Mouse (Mus musculus) MEL (cell line): ENCODE results near the gene Prkce. TPM values are rescaled to one million over a fixed set of nuclear protein-coding genes. Genes with fewer than 3 reads are reported as not detected.

Experiments used
- DNase-seq: peaks from one replicate; pipeline ENCODE4 v3.0.0; 2011; ENCODE audit warnings: low read depth, low spot score
- H3K27ac ChIP-seq: 2 replicates; pipeline ENCODE4 v1.5.1; 2012; ENCODE audit warnings: low read depth, mild to moderate bottlenecking, control low read depth, low read length, moderate library complexity; ENCODE audit not compliant: control insufficient read depth
- H3K27me3 ChIP-seq, 2 experiments: fragments of 150-350 bp in 1 of 2; sonication (generic) in 1 of 2; 2 replicates each; pipeline ENCODE4 v1.6.1; 2012; ENCODE audit warnings: low read length in 2 of 2, mild to moderate bottlenecking in 2 of 2, improper control_type of control experiment in 1 of 2, moderate library complexity in 1 of 2; ENCODE audit not compliant: insufficient read depth in 2 of 2, control insufficient read depth in 1 of 2
- H3K36me3 ChIP-seq, 2 experiments: 2 replicates each; pipeline ENCODE4 v1.6.1; 2012 to 2014; ENCODE audit warnings: low read length in 2 of 2, improper control_type of control experiment in 1 of 2, inconsistent platforms in 1 of 2, mild to moderate bottlenecking in 1 of 2; ENCODE audit not compliant: insufficient read depth in 2 of 2, control insufficient read depth in 1 of 2
- H3K4me1 ChIP-seq, 2 experiments: fragments of 150-350 bp in 1 of 2; sonication (generic) in 1 of 2; 2 replicates each; pipeline ENCODE4 v1.6.1; 2012; ENCODE audit warnings: low read length in 2 of 2, improper control_type of control experiment in 1 of 2, mild to moderate bottlenecking in 1 of 2; ENCODE audit not compliant: insufficient read depth in 2 of 2, control insufficient read depth in 1 of 2
- H3K4me3 ChIP-seq, 2 experiments: fragments of 150-350 bp in 1 of 2; sonication (generic) in 1 of 2; 2 replicates each; pipeline ENCODE4 v1.5.1; 2012; ENCODE audit warnings: low read depth in 2 of 2, low read length in 2 of 2, mild to moderate bottlenecking in 2 of 2, moderate library complexity in 2 of 2, control low read depth in 1 of 2, improper control_type of control experiment in 1 of 2; ENCODE audit not compliant: control insufficient read depth in 1 of 2, insufficient read depth in 1 of 2
- H3K79me2 ChIP-seq: 2 replicates; pipeline ENCODE4 v1.6.1; 2012; ENCODE audit warnings: mild to moderate bottlenecking, low read length, moderate library complexity; ENCODE audit not compliant: control insufficient read depth, poor library complexity, insufficient read depth
- H3K9ac ChIP-seq: 2 replicates; pipeline ENCODE4 v1.6.1; 2012; ENCODE audit warnings: low read depth, mild to moderate bottlenecking, control low read depth, low read length, moderate library complexity; ENCODE audit not compliant: control insufficient read depth, poor library complexity, severe bottlenecking
- H3K9me3 ChIP-seq: fragments of 150-350 bp; sonication (generic); replicated peaks from 2 replicates; pipeline ENCODE4 v1.6.1; 2012; ENCODE audit warnings: mild to moderate bottlenecking, low read length, improper control_type of control experiment, moderate library complexity; ENCODE audit not compliant: insufficient read depth
- ELF1 ChIP-seq: IDR thresholded peaks from 2 replicates; pipeline ENCODE4 v1.6.1; 2014; ENCODE audit warnings: low read depth, mild to moderate bottlenecking, inconsistent platforms, low read length, improper control_type of control experiment, moderate library complexity
- EP300 ChIP-seq, 2 experiments: IDR thresholded peaks; 2 replicates each; pipeline ENCODE4 v1.6.1; 2011; ENCODE audit warnings: improper control_type of control experiment in 2 of 2, low read length in 2 of 2, low read depth in 1 of 2, mild to moderate bottlenecking in 1 of 2
- GATA1 ChIP-seq: IDR thresholded peaks from 2 replicates; pipeline ENCODE4 v1.6.1; 2011; ENCODE audit warnings: low read depth, low read length, improper control_type of control experiment
- JUND ChIP-seq: IDR thresholded peaks from 2 replicates; pipeline ENCODE4 v1.6.1; 2011; ENCODE audit warnings: low read depth, mild to moderate bottlenecking, improper control_type of control experiment, low read length
- MYB ChIP-seq: IDR thresholded peaks from 2 replicates; pipeline ENCODE4 v1.6.1; 2011; ENCODE audit warnings: mild to moderate bottlenecking, low read depth, low read length, improper control_type of control experiment
- NELFE ChIP-seq: IDR thresholded peaks from 2 replicates; pipeline ENCODE4 v1.6.1; 2011; ENCODE audit warnings: low read depth, low read length, improper control_type of control experiment
- NRF1 ChIP-seq: IDR thresholded peaks from 2 replicates; pipeline ENCODE4 v1.6.1; 2014; ENCODE audit warnings: low read depth, mild to moderate bottlenecking, inconsistent platforms, low read length, improper control_type of control experiment, moderate library complexity; ENCODE audit not compliant: poor library complexity, insufficient read depth, severe bottlenecking
- POLR2A ChIP-seq, 2 experiments: IDR thresholded peaks; 2 replicates each; pipeline ENCODE4 v1.6.1; 2011 to 2012; ENCODE audit warnings: low read length in 2 of 2, mild to moderate bottlenecking in 2 of 2, control low read depth in 1 of 2, improper control_type of control experiment in 1 of 2, low read depth in 1 of 2, moderate library complexity in 1 of 2; ENCODE audit not compliant: control insufficient read depth in 1 of 2, insufficient read depth in 1 of 2, poor library complexity in 1 of 2
- POLR2AphosphoS2 ChIP-seq: IDR thresholded peaks from 2 replicates; pipeline ENCODE4 v1.6.1; 2011; ENCODE audit warnings: low read length, improper control_type of control experiment
- POLR2AphosphoS5 ChIP-seq: IDR thresholded peaks from 2 replicates; pipeline ENCODE4 v1.6.1; 2012; ENCODE audit warnings: low read depth, borderline replicate concordance, mild to moderate bottlenecking, inconsistent platforms, low read length, moderate library complexity, mixed read lengths
- RAD21 ChIP-seq: IDR thresholded peaks from 2 replicates; pipeline ENCODE4 v1.6.1; 2011; ENCODE audit warnings: mild to moderate bottlenecking, low read depth, low read length, improper control_type of control experiment
- ZC3H11A ChIP-seq: IDR thresholded peaks from 2 replicates; pipeline ENCODE4 v1.6.1; 2012; ENCODE audit warnings: low read depth, mild to moderate bottlenecking, inconsistent platforms, low read length, improper control_type of control experiment
- ZKSCAN1 ChIP-seq: IDR thresholded peaks from 2 replicates; pipeline ENCODE4 v1.6.1; 2012; ENCODE audit warnings: low read depth, mild to moderate bottlenecking, inconsistent platforms, low read length, improper control_type of control experiment, moderate library complexity
- ZNF384 ChIP-seq: IDR thresholded peaks from 2 replicates; pipeline ENCODE4 v1.6.1; 2012; ENCODE audit warnings: low read depth, mild to moderate bottlenecking, inconsistent platforms, low read length, improper control_type of control experiment
- polyA plus RNA-seq, 2 experiments: library from polyadenylated mRNA; stranded (reverse) in 1 of 2; unstranded in 1 of 2; fragments of >175 nt in 1 of 2; fragments of >200 nt in 1 of 2; gene quantifications; 2 replicates each; pipeline versions ENCODE4 v1.2.1 to v1.2.4; 2012; ENCODE audit warnings: low replicate concordance in 2 of 2, low read depth in 1 of 2; ENCODE audit not compliant: insufficient read length in 2 of 2, insufficient read depth in 1 of 2, missing spikeins in 1 of 2
- total RNA-seq: library from RNA; depleted of rRNA; stranded (reverse); fragments of 300-350 nt; gene quantifications from 2 replicates; pipeline ENCODE4 v1.2.3, GENCODE M21; 2012

Prkce gene
- total and polyA plus RNA-seq, 3 experiments: 3.0 to 5.3 TPM; not detected in 1

DNA sequence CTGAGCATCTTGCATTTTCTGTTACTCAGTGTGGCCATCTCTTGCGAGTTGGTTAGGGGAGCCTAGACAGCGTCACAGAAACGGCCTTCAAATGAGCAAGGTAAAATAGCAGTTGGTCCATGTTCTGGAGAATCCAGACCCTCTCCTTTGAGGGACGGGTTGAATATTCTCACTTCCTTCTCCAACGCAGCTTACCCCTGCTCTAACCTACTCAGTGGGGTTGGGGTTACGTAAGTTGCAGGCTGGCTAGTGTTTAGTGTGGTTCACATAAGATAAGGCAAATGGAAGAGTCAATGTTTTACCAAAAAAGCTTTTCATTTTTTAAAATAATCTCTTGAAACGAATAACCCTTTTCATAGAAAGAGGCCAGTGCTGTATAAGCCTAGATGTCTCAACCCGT is 241.9 kb downstream of the Prkce start:
- Histone ChIP-seq H3K9me3 (no peaks in the 10 kb centered on the region), H3K27me3 (no peaks in the 10 kb centered on the region), H3K9ac (no peak overlapping the region), H3K4me3 (no peak overlapping the region), H3K27ac (no peak overlapping the region), H3K4me1 (peaks cover 4 to 6% of the 10 kb centered on the region in 2 experiments; a peak in 3 of 4 replicates), H3K36me3 (peaks cover 0 to 12% of the 10 kb centered on the region in 2 experiments; a peak in 2 of 4 replicates), H3K79me2 (no peaks in the 10 kb centered on the region)
- DNase-seq: no peak
- no peak for TF ChIP-seq ZKSCAN1

DNA sequence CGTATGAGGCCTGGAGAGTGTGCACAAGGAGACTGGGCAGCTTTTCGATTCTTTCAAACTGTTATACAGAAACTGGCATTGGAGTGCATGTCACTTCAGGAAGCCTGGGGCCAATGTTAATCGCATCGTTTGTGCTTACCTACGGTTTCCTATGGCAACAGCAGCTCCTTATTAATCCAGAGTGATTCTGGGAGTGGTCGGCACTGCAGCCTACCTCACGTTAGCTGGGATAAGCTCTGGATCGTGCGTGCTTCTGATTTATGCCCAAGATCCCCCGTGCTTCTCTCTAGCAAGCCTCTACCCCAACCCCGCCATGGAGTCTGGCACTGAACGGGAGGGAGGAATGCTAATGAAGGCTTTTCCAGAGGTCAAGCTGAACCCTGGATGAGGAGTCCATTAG is 242.9 kb downstream of the Prkce start:
- no peaks in the 10 kb centered on the region for H3K27me3 ChIP-seq
- no peak for DNase-seq
- no peak overlapping the region for H3K27ac ChIP-seq
- no peak overlapping the region for H3K9ac ChIP-seq
- no peak overlapping the region for H3K4me3 ChIP-seq
- H3K9me3 ChIP-seq: no peaks in the 10 kb centered on the region
- peaks cover 2 to 6% of the 10 kb centered on the region in 2 experiments; a peak in 3 of 4 replicates for H3K4me1 ChIP-seq
- TF ChIP-seq POLR2A (IDR thresholded peaks at IDR 0.05; ENCODE audit: control insufficient read depth in 1 of 2, insufficient read depth in 1 of 2, low read depth in 1 of 2, low read length in 2 of 2, poor library complexity in 1 of 2): no peak
- no peak for TF ChIP-seq NELFE
- TF ChIP-seq MYB: no peak
- TF ChIP-seq NRF1: no peak
- TF ChIP-seq GATA1: no peak
- TF ChIP-seq ZKSCAN1: no peak
- TF ChIP-seq JUND: no peak
- no peaks in the 10 kb centered on the region for H3K79me2 ChIP-seq
- peaks cover 0 to 10% of the 10 kb centered on the region in 2 experiments; a peak in 2 of 4 replicates for H3K36me3 ChIP-seq

DNA sequence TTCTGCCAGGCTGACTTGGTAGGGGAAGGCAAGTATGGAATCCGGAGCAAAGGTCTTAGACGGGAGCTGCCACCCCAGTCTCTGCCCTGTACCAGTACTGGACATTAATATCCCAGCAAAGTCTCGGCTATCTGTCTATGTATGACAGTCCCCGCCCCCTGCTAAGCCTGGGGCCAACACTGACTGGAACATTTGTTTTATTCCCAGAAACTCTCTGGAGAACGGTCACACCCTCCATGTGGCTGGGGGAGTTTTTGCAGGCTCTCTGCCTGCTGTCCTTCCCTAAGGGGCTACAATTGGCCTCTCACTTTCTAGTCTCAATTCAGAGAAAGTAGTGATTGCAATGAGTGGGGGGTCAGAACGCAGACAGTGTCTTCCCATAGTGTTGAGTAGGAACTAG is 244.6 kb downstream of the Prkce start:
- Histone ChIP-seq H3K27ac (no peak overlapping the region), H3K4me1 (no peaks in the 10 kb centered on the region), H3K9me3 (no peaks in the 10 kb centered on the region), H3K27me3 (no peaks in the 10 kb centered on the region), H3K79me2 (no peaks in the 10 kb centered on the region), H3K9ac (no peak overlapping the region), H3K4me3 (no peak overlapping the region), H3K36me3 (no peaks in the 10 kb centered on the region)
- no peak for TF ChIP-seq POLR2A (IDR thresholded peaks at IDR 0.05; ENCODE audit: control insufficient read depth in 1 of 2, insufficient read depth in 1 of 2, low read depth in 1 of 2, low read length in 2 of 2, poor library complexity in 1 of 2)
- no peak for TF ChIP-seq ZC3H11A
- no peak for TF ChIP-seq JUND
- no peak for TF ChIP-seq ZNF384
- no peak for TF ChIP-seq EP300 (IDR thresholded peaks at IDR 0.05; ENCODE audit: low read depth in 1 of 2, low read length in 2 of 2)
- no peak for TF ChIP-seq RAD21
- no peak for TF ChIP-seq POLR2AphosphoS2
- no peak for TF ChIP-seq POLR2AphosphoS5
- TF ChIP-seq ELF1: no peak
- no peak for DNase-seq
